Mouse (Mus musculus) brain, embryonic 14.5 days (tissue): ENCODE results near the gene Mybpc3.

Source experiments
- CTCF ChIP-seq: fragments of 200-500 bp; IDR thresholded peaks from 2 replicates; pipeline ENCODE4 v1.5.1; 2012; ENCODE audit warnings: inconsistent platforms, mild to moderate bottlenecking, moderate library complexity, borderline replicate concordance; ENCODE audit not compliant: insufficient read depth, insufficient read length; ENCODE audit errors: extremely low read depth
- POLR2A ChIP-seq: fragments of 200-500 bp; IDR thresholded peaks from 2 replicates; pipeline ENCODE4 v1.6.1; 2012; ENCODE audit warnings: mild to moderate bottlenecking, inconsistent platforms, borderline replicate concordance; ENCODE audit not compliant: poor library complexity, insufficient read depth, insufficient read length, severe bottlenecking; ENCODE audit errors: extremely low read depth

DNA sequence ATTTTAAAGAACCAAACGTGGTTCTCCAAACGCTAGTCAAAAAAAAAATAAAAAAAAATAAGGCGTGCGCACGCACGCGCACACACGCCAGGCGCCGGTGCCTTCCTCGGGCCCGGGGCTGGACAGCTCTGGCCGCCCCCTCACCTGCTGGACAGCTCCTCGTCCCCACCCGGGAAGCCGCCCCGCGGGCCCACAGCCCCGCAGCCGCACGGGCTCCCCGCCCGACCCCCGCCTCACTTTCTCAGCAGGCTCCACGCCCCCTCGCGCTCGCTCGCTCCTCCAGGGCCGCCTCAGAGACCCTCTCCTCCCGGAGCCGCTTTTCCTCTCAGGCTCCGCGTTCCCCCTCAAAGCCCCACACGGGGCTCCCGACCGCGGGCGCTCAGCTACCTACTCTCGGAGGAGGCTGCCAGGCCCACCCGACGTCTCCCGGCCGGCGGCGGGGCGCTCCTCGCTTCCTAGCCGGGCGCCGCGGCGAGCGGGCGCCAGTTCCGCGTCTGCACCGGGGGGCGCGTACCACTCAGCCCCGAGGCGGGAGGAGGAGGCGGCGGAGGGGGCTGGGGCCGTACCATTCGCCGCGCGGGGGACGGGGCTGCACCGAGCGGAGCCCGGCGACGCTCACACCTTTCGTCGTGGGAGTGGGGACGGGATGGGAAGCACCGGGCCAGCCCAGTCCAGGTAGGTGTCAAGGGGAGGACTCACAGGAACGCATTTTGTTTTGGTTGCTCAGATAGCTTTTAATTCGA, 64.6 kb downstream of the Mybpc3 start:
- no peak for TF ChIP-seq CTCF
- peak; percentile 84 for TF ChIP-seq POLR2A
